Mouse (Mus musculus) neural tube, embryonic 12.5 days (tissue): ENCODE results near the gene Cenpu. TPM values are rescaled to one million over a fixed set of nuclear protein-coding genes. Genes with fewer than 3 reads are reported as not detected.

Experiments used
- ATAC-seq: fragments of 200-750 bp; cut with Nextera tagmentation; 2 replicates; pipeline ENCODE4 v1.8.0; 2017; ENCODE audit warnings: low read depth, mild to moderate bottlenecking, moderate TSS enrichment, moderate library complexity; ENCODE audit not compliant: low FRiP score
- H3K27ac ChIP-seq: fragments of 300-500 bp; sonication (generic); 2 replicates; pipeline ENCODE4 v1.5.1; 2016
- H3K27me3 ChIP-seq: fragments of 300-500 bp; sonication (generic); replicated peaks from 2 replicates; pipeline ENCODE4 v1.6.1; 2016; ENCODE audit warnings: mild to moderate bottlenecking
- H3K36me3 ChIP-seq: fragments of 300-500 bp; sonication (generic); 2 replicates; pipeline ENCODE4 v1.6.1; 2016; ENCODE audit warnings: mild to moderate bottlenecking
- H3K4me1 ChIP-seq: fragments of 300-500 bp; sonication (generic); 2 replicates; pipeline ENCODE4 v1.6.1; 2016
- H3K4me2 ChIP-seq: fragments of 300-500 bp; sonication (generic); replicated peaks from 2 replicates; pipeline ENCODE4 v1.6.1; 2016; ENCODE audit warnings: mild to moderate bottlenecking
- H3K4me3 ChIP-seq: fragments of 300-500 bp; sonication (generic); 2 replicates; pipeline ENCODE4 v1.5.1; 2016
- H3K9ac ChIP-seq: fragments of 300-500 bp; sonication (generic); 2 replicates; pipeline ENCODE4 v1.6.1; 2016; ENCODE audit warnings: mild to moderate bottlenecking
- H3K9me3 ChIP-seq: fragments of 300-500 bp; sonication (generic); 2 replicates; pipeline ENCODE4 v1.6.1; 2016; ENCODE audit warnings: mild to moderate bottlenecking
- WGBS: fragments of 180-500 bp; shearing (Covaris S2); methylation state at CpG from one replicate; pipeline ENCODE4 v1.1.7; 2016; 5-methylcytosine and 5-hydroxymethylcytosine counted together
- polyA plus RNA-seq: library from polyadenylated mRNA; unstranded; fragments of >200 nt; fragmentation: Nextera tagmentation; extraction: Ambion mirVana; gene quantifications from 2 replicates; pipeline ENCODE4 v1.2.1, GENCODE M21; 2016

The Cenpu gene
- polyA plus RNA-seq, 1 experiment from 2014 or later = 15.8 TPM

DNA sequence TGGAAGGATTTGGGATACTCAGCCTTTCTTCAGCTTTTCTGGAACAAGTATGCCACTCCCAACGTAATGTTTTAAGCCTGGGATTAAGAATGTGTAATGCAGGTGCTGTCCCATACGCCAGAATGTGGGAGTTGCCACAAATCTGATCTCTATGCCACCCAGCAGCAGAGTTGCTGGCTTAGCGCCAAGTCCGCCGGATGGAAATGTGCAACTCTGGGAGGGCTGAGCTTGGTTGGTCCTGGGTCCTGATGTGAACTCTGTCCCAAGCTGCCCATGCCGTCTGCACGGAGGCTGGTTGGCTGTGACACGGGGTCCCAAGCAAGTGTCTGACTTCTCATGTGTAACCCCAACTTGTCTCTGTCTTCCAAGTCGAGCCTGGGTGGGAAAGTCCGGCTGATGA is 25.0 kb upstream of the Cenpu start:
- no peak for ATAC-seq
- WGBS = 83% methylated on average over 10 of the region's 10 CpGs

DNA sequence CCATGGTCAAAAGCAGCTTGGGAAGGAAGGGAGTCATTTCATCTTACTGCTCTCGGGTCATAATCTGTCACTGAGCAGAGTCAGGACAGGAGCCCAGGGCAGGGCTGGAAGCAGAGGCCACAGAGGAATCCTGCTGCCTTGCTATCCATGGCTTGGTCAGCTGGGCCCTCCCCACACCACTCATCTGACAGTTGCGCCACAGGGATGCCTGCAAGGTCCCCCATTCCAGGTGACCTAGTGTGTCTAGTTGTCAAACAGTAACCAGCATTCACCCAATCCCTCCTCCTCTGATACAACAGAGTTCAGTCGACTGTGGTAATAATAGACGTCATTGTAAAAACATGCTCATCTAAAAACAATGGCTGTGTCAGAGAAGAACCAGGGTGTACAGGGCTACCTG is 22.3 kb upstream of the Cenpu start:
- Histone ChIP-seq H3K36me3 (no peaks in the 10 kb centered on the region), H3K4me2 (no peak overlapping the region), H3K9me3 (no peaks in the 10 kb centered on the region), H3K27me3 (no peaks in the 10 kb centered on the region), H3K4me1 (no peaks in the 10 kb centered on the region), H3K27ac (no peak overlapping the region), H3K4me3 (no peak overlapping the region), H3K9ac (no peak overlapping the region)
- WGBS = 68% methylated on average over 4 of the region's 4 CpGs
- ATAC-seq = no peak

More for the DNA sequence above, 25.0 kb upstream of the Cenpu start:
- no peaks in the 10 kb centered on the region for H3K36me3 ChIP-seq
- no peak overlapping the region for H3K4me2 ChIP-seq
- H3K4me1 ChIP-seq = no peaks in the 10 kb centered on the region
- no peaks in the 10 kb centered on the region for H3K9me3 ChIP-seq
- H3K27me3 ChIP-seq = no peaks in the 10 kb centered on the region
- H3K9ac ChIP-seq = no peak overlapping the region
- no peak overlapping the region for H3K27ac ChIP-seq
- no peak overlapping the region for H3K4me3 ChIP-seq

DNA sequence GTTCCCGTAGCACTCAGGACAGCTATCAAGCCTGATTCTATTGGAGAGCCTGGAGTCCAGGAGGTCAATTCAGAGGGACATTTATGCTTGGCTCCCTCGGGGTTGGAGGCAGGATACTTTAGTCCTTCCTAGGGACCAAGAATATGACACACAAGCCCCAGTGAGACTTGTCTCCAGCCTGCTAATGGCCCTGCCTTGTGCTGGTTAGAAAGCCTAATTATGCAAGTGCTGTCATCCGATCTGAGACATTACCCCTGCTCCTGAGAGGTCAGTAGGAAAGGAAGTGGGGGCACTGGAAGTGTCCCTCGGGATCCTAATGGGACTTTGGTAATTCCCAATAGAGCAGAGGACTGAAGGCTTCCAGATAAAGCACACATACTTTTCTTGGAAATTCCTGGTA is 21.3 kb upstream of the Cenpu start:
- no peak for ATAC-seq
- H3K27me3 ChIP-seq = no peaks in the 10 kb centered on the region
- no peaks in the 10 kb centered on the region for H3K4me1 ChIP-seq
- H3K4me2 ChIP-seq = no peak overlapping the region
- 37% methylated on average over 4 of the region's 4 CpGs for WGBS
- no peaks in the 10 kb centered on the region for H3K9me3 ChIP-seq
- no peaks in the 10 kb centered on the region for H3K36me3 ChIP-seq
- no peak overlapping the region for H3K27ac ChIP-seq
- no peak overlapping the region for H3K9ac ChIP-seq
- no peak overlapping the region for H3K4me3 ChIP-seq

DNA sequence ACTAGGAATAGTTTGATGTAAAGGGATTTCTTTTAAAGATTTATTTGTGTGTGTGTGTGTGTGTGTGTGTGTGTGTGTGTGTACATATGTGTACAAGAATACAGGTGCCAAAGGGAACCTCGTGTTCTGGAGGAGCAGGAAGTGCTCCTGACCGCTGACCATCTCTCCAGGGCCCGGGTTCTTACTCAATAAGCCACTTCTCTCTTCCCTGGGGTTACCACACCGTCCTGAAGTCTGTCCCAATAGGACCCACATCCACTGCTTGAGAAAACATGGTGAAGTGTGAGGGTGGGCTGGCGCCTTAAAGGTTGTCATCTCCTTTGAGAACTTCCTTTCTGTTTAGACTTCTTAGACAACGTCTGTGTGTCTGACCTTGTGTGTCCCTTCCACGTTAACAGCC is 17.9 kb upstream of the Cenpu start:
- H3K9ac ChIP-seq = no peak overlapping the region
- no peak overlapping the region for H3K27ac ChIP-seq
- H3K9me3 ChIP-seq = no peaks in the 10 kb centered on the region
- no peak overlapping the region for H3K4me3 ChIP-seq
- 91% methylated on average over 7 of the region's 7 CpGs for WGBS
- no peak for ATAC-seq
- no peaks in the 10 kb centered on the region for H3K36me3 ChIP-seq
- H3K4me2 ChIP-seq = no peak overlapping the region
- H3K27me3 ChIP-seq = no peaks in the 10 kb centered on the region
- 0 out of 2 replicates have a peak, but pooled peaks cover 2% of the 10 kb centered on the region for H3K4me1 ChIP-seq

DNA sequence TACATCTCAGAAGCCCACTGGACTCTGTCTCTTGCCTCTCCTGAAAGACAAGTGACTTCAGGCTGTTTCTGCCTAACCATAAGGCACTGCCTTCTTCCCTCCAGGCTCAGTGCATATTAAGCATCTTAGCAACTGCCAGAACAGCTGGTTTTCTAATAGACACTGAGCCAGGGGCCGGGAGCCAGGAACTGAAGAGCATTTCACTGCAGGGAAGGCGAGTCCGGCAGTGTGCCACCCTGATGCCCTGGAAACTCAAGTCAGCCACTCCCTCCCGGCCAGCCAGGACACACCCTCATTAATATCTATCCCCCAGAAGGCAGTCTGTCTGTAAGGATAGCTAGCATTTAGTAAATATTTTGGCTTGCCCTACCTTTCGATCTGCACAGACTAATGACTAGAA is 12.1 kb upstream of the Cenpu start:
- Histone ChIP-seq H3K27ac (no peak overlapping the region), H3K9ac (no peak overlapping the region), H3K27me3 (no peaks in the 10 kb centered on the region), H3K4me1 (0 out of 2 replicates have a peak, but pooled peaks cover 5% of the 10 kb centered on the region), H3K4me3 (no peak overlapping the region), H3K4me2 (no peak overlapping the region), H3K36me3 (no peaks in the 10 kb centered on the region), H3K9me3 (no peaks in the 10 kb centered on the region)
- 52% methylated on average over 5 of the region's 5 CpGs for WGBS
- ATAC-seq = no peak

DNA sequence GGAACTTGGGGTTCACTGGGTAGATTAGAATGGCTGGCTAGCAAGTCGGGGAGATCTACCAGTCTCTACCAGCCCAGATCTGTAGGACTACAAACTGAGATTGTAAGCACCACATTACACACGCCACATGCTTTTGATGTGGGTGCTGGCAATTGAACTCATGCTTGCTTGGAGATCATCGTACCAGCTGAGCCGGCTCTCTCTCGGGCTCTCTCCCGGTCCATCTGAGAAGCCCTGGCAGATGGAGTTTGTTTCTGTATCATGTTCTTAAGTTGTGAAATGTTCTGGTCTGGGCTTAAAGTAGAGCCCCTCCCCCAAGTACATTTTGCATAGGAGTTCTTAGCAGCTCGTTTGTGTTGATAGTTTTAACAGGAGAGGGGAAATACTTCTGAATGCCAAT is 8.6 kb upstream of the Cenpu start:
- no peak for ATAC-seq
- H3K27me3 ChIP-seq = no peaks in the 10 kb centered on the region
- no peak overlapping the region for H3K4me3 ChIP-seq
- H3K9me3 ChIP-seq = no peaks in the 10 kb centered on the region
- 86% methylated on average over 7 of the region's 7 CpGs for WGBS
- H3K27ac ChIP-seq = no peak overlapping the region
- H3K9ac ChIP-seq = no peak overlapping the region
- 0 out of 2 replicates have a peak, but pooled peaks cover 5% of the 10 kb centered on the region for H3K4me1 ChIP-seq
- H3K4me2 ChIP-seq = no peak overlapping the region
- no peaks in the 10 kb centered on the region for H3K36me3 ChIP-seq

DNA sequence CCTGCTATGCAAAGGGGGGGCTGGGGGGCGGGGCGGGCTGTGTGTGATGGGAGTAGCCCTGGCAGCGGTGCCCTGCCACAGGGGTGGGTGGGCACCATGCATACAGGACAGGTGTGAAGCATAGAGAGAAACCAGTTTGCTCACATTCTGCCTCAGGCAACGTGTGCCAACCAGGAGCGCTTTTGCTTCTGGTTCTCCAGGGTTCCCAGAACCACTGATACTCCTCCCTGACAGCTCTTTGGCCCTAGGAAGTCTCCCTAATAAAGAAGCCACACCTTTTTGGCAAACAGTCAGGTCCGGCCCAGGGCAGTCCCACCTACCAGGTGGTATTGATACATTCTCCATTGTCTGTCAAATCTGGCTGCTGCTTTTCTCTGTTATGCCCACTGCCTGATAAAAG is 8.2 kb upstream of the Cenpu start:
- H3K4me3 ChIP-seq = no peak overlapping the region
- no peak for ATAC-seq
- H3K9me3 ChIP-seq = no peaks in the 10 kb centered on the region
- no peak overlapping the region for H3K9ac ChIP-seq
- H3K4me2 ChIP-seq = no peak overlapping the region
- 74% methylated on average over 6 of the region's 6 CpGs for whole genome bisulfite sequencing
- H3K4me1 ChIP-seq = 0 out of 2 replicates have a peak, but pooled peaks cover 5% of the 10 kb centered on the region
- no peak overlapping the region for H3K27ac ChIP-seq
- no peaks in the 10 kb centered on the region for H3K36me3 ChIP-seq
- no peaks in the 10 kb centered on the region for H3K27me3 ChIP-seq

DNA sequence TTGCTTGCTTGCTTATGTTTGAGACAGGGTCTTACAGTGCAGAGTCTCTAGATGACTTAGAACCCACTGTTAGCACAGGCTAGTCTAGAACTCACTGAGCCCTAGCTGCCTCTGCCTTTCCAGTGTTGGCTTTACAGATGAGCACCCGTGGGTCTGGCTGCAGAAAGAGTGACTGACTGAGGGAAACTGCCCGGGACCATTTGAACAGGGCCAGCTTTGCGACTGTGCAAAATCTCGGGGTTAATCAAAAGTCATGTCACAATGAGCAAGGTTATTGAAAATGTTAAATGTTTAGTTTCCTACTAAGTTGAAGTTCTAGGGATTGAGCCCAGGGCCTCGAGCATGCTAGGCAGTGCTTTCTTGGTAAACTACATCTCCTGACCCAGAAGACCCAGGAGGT is 6.0 kb upstream of the Cenpu start:
- Histone ChIP-seq H3K9me3 (no peaks in the 10 kb centered on the region), H3K27me3 (no peaks in the 10 kb centered on the region), H3K4me1 (no peaks in the 10 kb centered on the region), H3K4me3 (no peak overlapping the region), H3K9ac (no peak overlapping the region), H3K4me2 (no peak overlapping the region), H3K27ac (no peak overlapping the region), H3K36me3 (no peaks in the 10 kb centered on the region)
- WGBS = 84% methylated on average over 5 of the region's 5 CpGs
- no peak for ATAC-seq

DNA sequence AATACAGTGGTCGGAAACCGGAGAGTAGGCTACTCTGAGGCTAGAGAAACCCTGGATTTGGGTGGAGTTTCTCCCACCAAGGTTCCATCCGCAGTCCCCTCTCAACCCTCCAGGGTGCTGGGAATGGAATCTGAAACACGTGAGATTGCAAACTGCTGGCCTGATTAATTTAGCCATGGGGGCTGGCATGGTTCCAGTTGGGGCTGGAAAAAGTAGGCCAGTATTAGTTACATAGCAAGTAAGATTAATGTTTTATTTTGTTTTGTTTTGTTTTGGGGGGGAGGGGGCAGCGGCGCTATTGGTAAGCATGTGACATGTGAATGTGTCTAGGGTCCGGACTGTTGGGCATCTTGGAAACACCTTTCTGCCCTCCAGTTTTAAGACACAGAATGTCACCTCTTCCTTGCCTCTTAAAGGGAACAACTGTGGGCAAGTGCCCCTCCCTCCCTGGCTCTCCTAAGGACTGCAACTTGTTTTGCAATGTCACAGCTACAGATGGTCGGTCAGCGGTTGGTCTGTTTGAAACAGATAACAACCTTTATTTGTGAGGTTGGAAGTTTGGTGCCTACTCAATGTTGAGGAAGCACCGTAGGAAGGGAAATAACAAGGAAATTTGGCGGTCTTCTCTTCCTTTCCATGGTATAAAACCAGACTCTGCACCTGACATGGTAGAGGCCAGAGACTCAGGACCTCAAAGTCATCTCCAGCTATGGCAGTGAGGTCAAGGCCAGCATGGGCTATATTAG is 5.2 kb upstream of the Cenpu start:
- no peaks in the 10 kb centered on the region for H3K27me3 ChIP-seq
- H3K4me3 ChIP-seq = no peak overlapping the region
- H3K27ac ChIP-seq = no peak overlapping the region
- no peak for ATAC-seq
- H3K36me3 ChIP-seq = no peaks in the 10 kb centered on the region
- H3K4me1 ChIP-seq = no peaks in the 10 kb centered on the region
- no peak overlapping the region for H3K9ac ChIP-seq
- 79% methylated on average over 11 of the region's 11 CpGs for WGBS
- no peak overlapping the region for H3K4me2 ChIP-seq
- H3K9me3 ChIP-seq = no peaks in the 10 kb centered on the region

DNA sequence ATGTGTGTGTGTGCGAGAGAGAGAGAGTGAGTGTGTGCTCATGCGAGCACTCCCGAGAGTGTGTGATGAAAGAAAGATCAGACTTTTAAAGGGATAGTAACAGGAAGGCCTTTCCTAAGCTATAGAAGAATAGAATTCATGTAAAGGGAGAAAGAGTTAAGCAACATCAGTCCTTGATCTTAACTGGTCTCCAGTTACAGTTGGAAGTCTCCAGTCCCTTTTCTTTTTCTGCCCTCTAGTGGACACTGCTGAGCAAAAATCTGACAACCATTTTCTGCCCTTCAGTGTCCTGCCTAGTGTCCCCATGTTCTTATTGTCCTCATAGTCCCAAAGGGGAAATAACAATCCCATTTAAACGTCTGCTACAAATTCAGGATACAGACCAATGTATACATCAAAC is 4.6 kb upstream of the Cenpu start:
- H3K4me2 ChIP-seq = no peak overlapping the region
- H3K9ac ChIP-seq = no peak overlapping the region
- ATAC-seq = no peak
- H3K4me3 ChIP-seq = no peak overlapping the region
- peaks cover 1% of the 10 kb centered on the region for H3K4me1 ChIP-seq
- no peaks in the 10 kb centered on the region for H3K36me3 ChIP-seq
- no peak overlapping the region for H3K27ac ChIP-seq
- 63% methylated on average over 4 of the region's 4 CpGs for WGBS
- no peaks in the 10 kb centered on the region for H3K27me3 ChIP-seq
- no peaks in the 10 kb centered on the region for H3K9me3 ChIP-seq

DNA sequence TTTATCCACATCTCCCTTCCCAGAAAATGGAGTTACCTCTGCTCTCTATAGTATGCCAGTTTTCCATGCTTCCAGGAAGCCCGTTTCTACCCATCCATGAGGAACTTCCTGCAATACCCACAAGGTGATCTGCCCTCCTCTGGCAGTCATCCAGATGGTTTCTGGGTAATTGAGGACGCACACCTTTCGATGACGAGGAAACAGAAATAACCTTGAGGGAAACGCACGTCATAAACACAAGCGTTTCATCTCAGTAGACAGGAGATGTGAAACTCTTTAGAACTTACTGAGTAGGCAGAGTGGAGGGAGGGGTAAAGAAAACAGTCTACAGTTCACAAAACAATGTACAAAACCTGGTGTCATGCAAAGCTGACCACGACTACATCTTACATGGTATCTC is 1.8 kb upstream of the Cenpu start:
- H3K4me2 ChIP-seq = no peak overlapping the region
- H3K4me3 ChIP-seq = no peak overlapping the region
- H3K9me3 ChIP-seq = no peaks in the 10 kb centered on the region
- H3K4me1 ChIP-seq = peaks cover 11% of the 10 kb centered on the region
- H3K27ac ChIP-seq = no peak overlapping the region
- ATAC-seq = no peak
- H3K9ac ChIP-seq = no peak overlapping the region
- WGBS = 89% methylated on average over 8 of the region's 8 CpGs
- H3K36me3 ChIP-seq = no peaks in the 10 kb centered on the region
- no peaks in the 10 kb centered on the region for H3K27me3 ChIP-seq

DNA sequence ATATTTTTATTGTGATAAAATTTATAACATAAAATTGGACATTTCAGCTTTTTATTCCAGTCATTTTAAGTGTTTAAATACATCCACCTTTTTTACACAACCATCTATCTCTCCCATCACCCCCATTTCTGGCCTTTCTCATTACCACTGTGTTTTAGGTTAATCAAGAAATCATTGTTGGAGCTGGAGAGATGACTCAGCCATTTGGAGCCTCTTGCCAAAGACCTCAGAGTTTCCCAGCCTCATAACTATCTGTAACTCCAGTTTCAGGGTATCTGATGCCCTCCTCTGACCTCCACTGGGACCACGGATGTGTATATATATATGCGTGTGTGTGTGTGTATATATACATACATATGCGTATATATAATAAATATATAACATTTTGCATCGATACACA is 799 bp upstream of the Cenpu start:
- Histone ChIP-seq H3K9me3 (no peaks in the 10 kb centered on the region), H3K4me1 (peaks cover 11% of the 10 kb centered on the region), H3K27ac (no peak overlapping the region), H3K36me3 (no peaks in the 10 kb centered on the region), H3K27me3 (no peaks in the 10 kb centered on the region), H3K4me3 (no peak overlapping the region), H3K4me2 (peak overlapping the region; percentile 75), H3K9ac (no peak overlapping the region)
- ATAC-seq = 0 out of 2 replicates have a peak, but pooled peaks have one; percentile 14
- 56% methylated on average over 4 of the region's 4 CpGs for WGBS

DNA sequence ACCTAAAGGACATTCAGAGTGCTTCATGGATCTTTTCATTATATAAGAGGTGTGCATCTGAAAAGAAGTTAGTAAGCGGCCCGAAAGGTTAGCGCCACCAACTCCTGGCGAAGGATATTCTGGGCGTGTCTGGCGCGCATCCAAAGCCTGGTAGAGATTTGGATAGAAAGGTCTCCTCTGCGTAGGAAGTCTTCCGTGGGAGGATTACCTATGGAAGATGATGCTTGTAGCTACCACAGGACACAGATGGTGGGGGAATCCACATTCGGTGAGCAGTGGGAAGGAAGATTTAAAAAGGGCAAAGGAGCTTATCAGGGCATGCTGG is 575 bp downstream of the Cenpu start:
- Histone ChIP-seq H3K4me3 (peak overlapping the region; percentile 64), H3K27ac (no peak overlapping the region), H3K4me1 (peaks cover 11% of the 10 kb centered on the region), H3K4me2 (peak overlapping the region; percentile 75), H3K36me3 (no peaks in the 10 kb centered on the region; the same call in 1 of the 2 replicates), H3K27me3 (no peaks in the 10 kb centered on the region), H3K9ac (peak overlapping the region; percentile 59), H3K9me3 (no peaks in the 10 kb centered on the region)
- 3% methylated on average over 10 of the region's 10 CpGs for WGBS
- no peak for ATAC-seq
